Mouse (Mus musculus) cerebellum, postnatal 4 days (tissue): Measurements from ENCODE around the gene Cyp19a1.

Experiments used
- DNase-seq, 2 experiments: peaks; one replicate each; pipeline ENCODE4 v3.0.0; 2022; ENCODE audit warnings: low spot score in 2 of 2, mixed read lengths in 1 of 2

Cyp19a1 gene

GRCm38 (mm10) chr9:54268010-54268409 is at the start of gene Cyp19a1:
TSS of gene Cyp19a1 (minus strand) at chr9:54268110.
- no peak for DNase-seq

DNA sequence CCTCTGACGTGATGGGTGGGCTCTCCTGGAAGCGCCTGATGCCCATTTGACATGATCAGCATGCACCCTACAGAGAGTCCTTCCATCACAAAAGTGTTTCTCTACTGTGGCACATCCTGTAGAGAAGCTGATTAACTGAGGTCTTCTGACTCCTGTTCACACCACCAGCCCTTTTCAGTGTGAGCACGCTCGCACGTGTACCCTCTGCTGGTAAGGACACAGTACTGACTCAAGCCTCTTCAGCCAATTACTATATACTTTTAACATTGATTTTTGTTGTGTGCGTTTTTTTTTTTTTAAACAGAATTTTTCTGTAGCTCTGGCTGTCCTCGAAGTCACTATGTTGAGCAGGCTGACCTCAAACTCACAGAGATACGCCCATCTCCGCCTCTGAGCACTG is 48.5 kb upstream of the Cyp19a1 start:
- DNase-seq: no peak

DNA sequence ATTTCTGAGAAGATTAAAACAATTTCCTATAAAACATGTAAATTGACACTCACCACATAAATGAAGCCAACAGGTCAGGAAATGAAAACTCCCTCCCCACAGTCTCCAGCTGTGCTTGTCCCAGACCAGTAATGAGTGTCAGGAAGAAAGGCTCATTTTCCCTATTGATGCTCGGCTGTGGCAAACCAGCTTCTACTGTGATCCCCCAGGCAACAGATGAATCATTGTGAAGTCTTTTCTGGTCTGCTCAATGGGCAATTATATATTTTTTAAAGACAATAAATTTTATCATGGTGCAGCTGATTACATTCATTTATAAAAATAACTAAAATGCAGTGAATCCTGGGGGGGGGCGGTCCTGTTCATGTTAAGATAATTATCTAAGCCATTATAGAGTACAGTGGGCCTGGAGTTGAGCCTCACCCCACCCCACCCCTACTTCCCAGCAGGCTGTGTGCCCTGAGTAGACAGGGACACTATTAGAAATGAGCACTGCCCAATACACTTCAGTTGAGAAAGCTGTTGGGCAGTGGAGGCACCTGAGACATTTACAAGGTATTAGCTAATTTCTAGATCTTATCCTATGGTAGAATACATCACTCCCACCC is 40.9 kb upstream of the Cyp19a1 start:
- DNase-seq: no peak

DNA sequence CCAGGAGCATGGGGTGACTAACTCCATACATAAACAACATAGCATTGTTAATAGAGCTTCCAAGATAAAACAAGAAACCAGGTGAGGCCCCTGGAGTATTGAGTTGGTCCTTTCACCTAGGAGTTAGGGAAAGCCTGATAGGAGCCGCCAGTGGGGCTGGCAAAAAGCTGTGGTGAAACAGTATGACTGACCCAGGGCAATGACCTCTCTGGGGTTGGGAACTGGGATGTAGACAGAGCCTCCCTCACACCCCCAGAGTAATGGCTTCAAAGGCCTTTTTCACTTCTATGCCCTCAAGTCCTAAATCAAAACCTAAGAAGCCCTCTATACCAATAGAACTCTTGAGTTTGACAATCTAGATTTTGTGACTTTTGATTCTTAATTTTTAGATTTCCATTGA is 40.3 kb upstream of the Cyp19a1 start:
- DNase-seq: no peak

DNA sequence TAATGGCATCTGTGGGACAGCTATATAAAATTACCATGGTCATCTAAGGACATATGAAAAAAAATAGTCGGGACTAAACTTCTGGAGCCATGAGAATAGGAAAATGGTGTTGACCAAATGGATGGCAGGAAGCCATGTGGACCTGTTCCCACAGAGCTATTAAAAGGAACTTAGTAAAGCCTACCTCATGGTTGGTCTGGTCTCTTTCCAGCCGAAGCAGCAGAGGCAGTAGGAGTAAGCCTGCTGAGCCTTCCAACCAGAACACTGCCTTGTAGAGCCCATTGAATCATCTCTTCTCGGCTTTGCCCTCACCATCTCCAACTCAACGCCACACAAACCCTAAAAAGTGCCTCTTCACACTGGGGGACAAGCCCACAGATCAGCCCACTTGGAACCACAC is 33.3 kb upstream of the Cyp19a1 start:
- no peak for DNase-seq

DNA sequence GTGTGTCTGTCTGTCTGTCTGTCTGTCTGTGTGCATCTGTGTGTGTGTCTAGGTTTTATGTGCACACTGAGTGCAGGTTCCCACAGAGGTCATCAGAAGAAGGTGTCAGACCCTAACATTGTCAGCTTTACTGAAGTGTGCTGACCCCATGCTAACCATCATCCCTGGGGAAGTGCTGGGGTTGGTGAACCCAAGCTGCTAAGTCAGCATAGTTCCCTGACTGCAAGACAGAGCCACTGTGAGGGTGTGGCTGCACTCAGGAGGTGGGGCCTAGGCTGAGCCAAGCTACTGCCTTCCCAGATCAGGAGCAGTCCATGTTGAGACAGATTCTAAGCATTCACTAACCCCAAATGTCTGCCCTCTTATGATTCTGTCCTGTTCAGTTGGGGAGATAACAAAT is 31.9 kb upstream of the Cyp19a1 start:
- DNase-seq: no peak

DNA sequence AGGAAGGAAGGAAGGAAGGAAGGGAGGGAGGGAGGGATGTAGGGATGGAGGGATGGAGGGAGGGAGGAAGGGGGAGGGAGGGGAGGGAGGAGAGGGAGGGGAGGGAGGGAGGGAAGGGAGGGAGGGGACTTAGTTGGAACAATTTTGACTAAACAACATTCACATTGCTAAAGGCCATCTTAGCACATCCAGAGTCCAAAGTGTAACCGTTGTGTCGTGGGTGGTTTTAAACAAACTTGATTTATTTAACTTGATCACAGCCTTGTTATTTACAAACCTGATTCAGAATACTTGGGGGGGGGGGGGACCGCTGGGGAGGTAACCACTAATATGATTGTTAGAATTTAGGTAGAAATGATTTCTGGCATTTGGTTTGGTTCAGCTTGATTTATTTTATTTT is 31.5 kb upstream of the Cyp19a1 start:
- no peak for DNase-seq

DNA sequence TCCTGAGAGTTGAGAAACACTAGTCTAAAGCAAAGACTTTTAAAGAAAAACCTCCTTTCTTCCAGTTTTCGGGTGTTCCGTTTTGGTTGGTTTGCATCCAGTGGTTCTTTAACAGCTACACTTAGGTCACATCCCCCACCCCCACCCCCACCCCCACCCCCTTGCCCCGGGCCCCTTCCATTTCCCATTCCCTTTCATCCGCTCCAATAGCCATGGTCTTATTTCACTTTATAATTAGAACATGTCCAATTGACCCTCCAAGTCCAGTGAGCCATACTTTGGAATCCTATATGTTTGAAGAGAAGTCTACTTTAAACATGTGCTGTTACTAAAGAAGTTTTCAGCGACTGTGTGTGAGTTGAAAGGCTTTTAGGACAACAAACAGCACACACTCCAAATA is 19.9 kb upstream of the Cyp19a1 start:
- no peak for DNase-seq

DNA sequence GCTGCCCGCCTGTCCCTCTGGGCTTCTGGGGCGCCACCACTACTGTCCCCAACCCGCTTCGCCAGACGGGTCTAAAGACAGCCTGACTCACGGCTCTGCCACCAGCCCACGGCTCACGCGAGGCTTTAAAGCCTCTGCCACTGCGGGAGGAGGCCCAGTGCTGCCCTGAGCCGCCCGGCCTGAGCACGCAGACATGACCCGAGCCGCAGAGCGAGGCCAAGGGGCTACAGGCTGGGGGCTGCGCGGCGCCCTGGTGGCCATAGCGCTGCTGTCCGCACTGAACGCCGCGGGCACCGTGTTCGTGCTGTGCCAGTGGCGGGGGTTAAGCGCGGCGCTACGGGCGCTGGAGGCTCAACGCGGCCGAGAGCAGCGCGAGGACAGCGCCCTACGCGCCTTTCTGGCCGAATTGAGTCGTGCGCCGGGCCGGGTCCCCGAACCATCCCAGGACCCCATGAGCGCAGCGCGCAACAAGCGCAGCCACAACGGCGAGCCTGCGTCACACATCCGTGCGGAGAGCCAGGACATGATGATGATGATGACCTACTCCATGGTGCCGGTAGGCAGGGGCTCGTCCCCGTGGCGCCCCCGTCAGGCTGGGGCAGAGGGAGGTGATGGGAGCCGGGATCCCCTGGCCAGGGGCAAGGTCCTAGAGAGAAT is 18.5 kb upstream of the Cyp19a1 start, which contains the start of gene Gldn:
Gene Gldn (plus strand): TSS at position 156 of the 657 bp plus-strand sequence.
- DNase-seq: peak in 1 of 2 experiments; percentile 21

DNA sequence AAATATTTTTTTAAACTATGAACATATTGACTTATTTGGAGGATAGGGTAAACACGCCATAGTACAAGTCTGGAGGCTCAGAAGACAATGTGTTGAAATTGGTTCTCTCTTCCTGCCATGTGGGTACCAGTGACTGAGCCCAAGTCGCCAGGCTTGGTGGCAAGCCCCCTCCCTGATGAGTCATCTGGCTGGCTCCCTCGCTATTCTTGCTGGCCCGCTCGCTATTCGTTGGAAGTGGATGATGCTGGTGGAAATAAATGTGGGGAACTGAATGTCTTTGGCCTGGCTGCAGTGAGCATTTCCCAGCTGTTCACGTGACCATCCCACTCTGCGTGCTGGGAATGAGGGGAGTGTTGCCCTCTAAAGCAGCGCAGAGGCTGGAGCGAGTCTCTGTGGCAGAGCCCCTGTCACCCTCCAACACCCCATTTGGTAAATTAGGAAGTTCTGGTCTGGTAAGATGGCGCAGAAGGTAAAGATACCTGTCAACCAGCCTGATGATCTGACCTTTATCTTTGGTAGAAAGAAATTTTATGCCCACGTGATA is 11.2 kb upstream of the Cyp19a1 start:
- no peak for DNase-seq

DNA sequence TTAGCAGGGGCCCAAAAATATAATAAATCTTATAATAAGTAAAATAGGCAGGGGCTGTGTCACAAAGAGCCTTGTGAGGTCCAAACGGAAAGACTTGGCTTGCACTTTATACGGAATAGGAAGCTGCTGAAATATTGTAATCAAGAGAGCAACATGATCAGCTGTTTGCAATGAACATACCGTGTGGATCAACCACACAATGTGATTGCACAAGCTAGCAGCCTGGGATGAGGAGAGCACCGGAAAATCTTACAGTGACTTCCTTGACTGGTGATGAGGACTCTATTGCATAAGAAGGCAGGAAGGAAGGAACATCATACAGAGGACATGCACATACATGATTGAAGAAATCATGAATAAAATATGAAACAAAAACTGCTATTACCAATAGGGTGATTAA is 7.4 kb upstream of the Cyp19a1 start:
- no peak for DNase-seq

- DNase-seq: no peak
These were observed 3.0 kb upstream of the Cyp19a1 start for GRCm38 (mm10) chr9:54270889-54271288.

DNA sequence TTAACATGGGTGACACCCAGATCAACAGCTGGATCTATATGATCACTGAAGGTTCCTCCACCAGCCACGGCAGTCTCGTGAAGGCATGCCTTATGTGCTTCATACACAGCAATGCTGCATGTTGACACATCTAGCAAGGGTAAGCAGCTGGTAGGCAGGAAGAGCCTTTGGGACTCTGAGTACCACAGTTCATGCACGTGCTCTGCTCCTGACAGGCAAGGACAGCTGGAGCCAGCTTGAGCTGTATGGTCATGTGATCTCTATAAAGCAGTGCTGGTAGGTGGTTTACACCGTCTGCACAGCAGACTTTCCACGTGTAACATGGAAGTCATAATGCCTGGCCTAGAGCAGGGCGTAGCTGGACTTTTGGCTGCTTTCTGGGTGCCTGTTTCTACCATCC is 2.1 kb upstream of the Cyp19a1 start:
- DNase-seq: no peak

DNA sequence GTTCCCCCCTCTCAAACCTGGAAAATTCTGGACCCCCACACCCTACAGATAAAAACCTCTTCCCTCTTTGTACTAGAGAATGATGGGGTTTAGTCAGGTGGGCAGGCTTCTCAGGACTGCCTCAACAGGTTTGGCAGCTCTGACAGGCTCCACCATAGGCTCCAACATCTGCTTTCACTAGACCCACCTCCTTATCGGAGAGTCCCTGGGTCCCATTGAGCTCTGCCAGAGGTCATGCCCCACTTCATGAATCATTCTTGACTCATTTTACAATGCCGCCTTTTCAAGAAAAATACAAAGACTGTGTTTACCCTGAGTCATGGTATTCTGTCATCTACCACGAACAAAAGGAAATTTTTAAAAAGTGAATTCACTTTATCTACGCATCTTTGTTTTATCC is 3.2 kb downstream of the Cyp19a1 start:
- DNase-seq: no peak

DNA sequence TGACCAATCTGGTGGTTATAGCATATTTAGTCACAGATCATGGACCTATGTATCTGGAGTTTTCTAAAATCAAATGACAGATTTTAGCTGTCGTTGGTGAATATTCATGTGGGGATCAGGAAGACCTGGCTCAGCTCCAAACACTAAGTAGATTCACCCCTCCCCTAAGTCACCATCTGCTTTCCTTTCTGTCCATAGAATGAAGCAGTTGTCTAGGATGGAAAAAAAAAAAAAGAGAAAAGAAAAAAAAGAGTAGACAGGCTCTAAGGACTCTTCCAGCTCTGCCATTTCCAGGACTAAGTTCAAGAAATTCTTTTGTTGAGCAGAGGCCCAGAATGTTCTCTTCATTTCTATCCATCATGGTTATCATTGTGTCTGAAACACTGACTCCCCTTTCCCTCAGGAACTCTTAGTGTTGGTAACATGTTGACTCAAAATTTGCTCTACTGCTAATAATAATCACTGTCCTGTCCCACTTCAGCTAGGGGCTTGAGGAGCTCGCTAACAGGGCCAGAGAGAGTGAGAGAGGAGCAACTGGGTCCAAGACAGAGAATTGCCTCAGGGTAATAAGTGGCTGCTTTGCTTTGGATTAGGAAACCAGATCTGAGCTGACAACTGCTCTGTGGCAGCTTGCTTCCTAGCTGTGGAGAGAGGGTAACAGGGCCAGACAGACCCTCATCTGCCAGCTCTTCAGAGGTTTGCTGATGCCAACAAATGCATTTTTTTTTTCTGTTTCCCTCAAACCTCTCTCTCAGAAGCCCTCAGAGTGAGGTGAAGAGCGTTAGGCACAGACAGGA is 22.8 kb downstream of the Cyp19a1 start:
- DNase-seq: peak in 1 of 2 experiments; percentile 24

DNA sequence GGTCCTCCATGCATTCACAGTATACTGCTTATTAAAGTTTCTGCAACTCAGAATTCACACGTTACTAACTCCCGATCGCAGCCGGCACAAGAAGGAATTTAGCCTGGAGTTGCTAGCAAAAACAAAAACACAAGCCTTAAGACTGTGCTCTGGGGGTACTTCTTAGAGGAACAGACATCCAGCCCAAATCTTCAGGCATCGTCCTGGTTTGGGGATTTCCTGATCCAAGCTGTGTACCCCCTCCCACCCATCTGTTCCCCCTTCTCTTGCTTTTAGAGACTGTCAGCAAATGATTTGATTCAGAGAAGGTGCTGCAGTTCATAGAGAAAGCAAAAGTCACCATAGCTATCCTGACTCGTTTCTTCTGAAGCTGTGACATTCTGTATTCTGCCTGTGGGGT is 40.3 kb downstream of the Cyp19a1 start:
- no peak for DNase-seq

DNA sequence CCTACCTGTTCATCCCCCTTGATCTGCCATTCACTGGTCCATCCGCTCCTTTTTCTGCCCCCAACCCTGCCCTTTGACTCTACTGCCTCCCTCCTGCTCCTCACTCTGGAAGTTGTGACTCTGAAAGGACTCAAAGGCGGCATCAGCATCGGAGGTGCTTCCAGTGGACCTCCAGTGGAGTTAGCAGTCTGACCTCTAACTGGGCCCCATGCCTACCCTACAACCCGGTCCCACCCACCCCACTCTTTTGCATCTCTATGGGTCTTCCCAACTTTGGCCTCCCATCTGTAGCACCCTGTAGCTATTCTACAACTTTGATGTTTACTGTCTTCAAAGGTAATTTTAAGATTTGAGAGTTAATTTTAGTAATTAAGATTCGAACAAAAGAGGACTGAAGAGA is 51.4 kb downstream of the Cyp19a1 start:
- no peak for DNase-seq

GRCm38 (mm10) chr9:54214881-54215280 is 53.0 kb downstream of the Cyp19a1 start:
- no peak for DNase-seq

DNA sequence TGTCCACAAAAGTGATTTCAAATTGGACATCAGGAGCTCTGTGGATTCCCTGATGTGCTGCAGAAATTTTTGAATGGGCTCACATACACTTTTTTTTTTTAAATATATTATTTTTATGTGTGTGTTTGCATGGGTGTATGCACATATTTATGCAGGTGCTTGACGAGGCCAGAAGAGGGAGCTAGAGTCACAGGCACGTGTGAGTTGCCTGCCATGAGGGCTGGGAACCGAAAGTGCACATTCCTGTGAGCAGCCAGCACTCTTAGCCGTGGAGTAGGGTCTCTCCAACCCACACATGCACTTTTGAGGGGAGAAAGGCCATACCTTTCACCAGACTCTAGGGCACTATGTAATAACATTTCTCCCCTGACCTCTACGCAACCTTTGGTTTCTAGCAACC is 73.1 kb downstream of the Cyp19a1 start:
- no peak for DNase-seq

DNA sequence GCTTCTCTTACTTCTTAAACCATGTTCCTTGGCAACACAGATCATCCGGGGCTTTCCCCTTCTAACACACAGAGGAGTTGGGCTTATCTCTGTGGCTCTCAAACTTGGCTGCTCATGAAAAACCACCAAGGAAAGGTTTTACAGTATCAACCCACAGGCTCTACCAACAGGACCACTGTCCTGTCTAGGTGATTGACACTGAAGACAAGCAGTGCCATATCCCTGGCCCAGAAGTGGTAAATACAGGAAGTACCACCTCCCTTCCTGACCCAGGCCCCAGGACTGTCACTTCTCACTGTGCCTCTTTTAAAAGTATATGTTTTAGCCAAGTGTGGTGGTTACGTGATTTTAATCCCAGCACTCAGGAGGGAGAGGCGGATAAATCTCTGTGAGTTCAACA is 76.5 kb downstream of the Cyp19a1 start:
- no peak for DNase-seq

DNA sequence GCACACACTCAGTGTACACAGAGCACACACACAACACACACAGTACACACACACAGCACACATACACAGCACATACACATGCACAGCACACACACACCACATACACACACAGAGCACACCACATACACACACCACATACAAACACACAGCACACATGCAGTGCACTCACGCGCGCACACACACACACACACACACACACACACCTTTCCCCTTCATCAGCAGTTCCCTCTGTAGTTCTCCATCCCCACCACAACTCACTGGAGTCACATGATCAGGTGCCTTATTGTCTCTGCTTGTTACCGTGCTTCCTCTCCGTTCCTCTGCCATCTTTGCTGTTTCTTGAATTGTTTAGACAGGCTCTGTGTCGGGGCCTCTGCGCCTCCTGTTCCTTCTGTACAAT is 85.4 kb downstream of the Cyp19a1 start:
- no peak for DNase-seq

DNA sequence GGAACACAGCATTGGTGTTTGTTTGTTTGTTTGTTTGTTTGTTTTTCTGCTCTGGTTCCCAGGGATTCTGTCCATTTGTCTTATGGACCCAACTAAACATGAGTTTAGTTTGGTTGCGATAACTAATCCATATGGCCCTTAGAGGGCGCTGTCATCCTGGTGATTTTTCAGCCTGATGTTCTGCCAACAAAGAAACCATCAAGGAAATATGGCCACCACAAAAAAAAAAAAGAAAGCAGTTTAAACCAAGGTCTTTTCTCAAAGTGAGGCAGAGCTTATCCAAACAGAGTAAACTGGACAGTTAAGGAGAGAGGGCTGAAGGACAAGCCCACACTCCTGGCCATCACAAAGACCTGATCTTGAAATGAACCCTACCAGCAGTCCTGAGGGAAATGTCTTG is 86.6 kb downstream of the Cyp19a1 start:
- DNase-seq: peak; percentile 45 to 70

GRCm38 (mm10) chr9:54180216-54180615 is 87.7 kb downstream of the Cyp19a1 start:
- DNase-seq: no peak
